Mouse (Mus musculus): ENCODE results near the gene Hsp90ab1.

Hsp90ab1 gene

GRCm38 (mm10) chr17:45544873-45545277 is 28.2 kb downstream of the Hsp90ab1 start:
- in situ Hi-C loops (cut with MboI, MseI): no loop called here

- in situ Hi-C loops (cut with MboI, MseI): no loop called here
These were observed 28.8 kb downstream of the Hsp90ab1 start for GRCm38 (mm10) chr17:45544001-45544872.

- in situ Hi-C loops (cut with MboI, MseI): no loop called here
These were observed 30.0 kb downstream of the Hsp90ab1 start for GRCm38 (mm10) chr17:45543115-45543514.

- in situ Hi-C loops (cut with MboI, MseI): no loop called here
These were observed 30.4 kb downstream of the Hsp90ab1 start for GRCm38 (mm10) chr17:45542705-45543104.

- in situ Hi-C loops (cut with MboI, MseI): no loop called here
These were observed 30.9 kb downstream of the Hsp90ab1 start for GRCm38 (mm10) chr17:45542129-45542528.

- in situ Hi-C loops (cut with MboI, MseI): no loop called here
These were observed 33.4 kb downstream of the Hsp90ab1 start for GRCm38 (mm10) chr17:45539664-45540063.

GRCm38 (mm10) chr17:45538394-45538793 is 34.7 kb downstream of the Hsp90ab1 start:
- in situ Hi-C loops (cut with MboI, MseI): no loop called here

GRCm38 (mm10) chr17:45536264-45536663 is 36.8 kb downstream of the Hsp90ab1 start:
- in situ Hi-C loops (cut with MboI, MseI): no loop called here

GRCm38 (mm10) chr17:45532896-45533295 is 40.2 kb downstream of the Hsp90ab1 start:
- in situ Hi-C loops (cut with MboI, MseI): no loop called here

GRCm38 (mm10) chr17:45530346-45530782 is 42.7 kb downstream of the Hsp90ab1 start:
- in situ Hi-C loops (cut with MboI, MseI): no loop called here

GRCm38 (mm10) chr17:45526571-45526970 is 46.5 kb downstream of the Hsp90ab1 start:
- in situ Hi-C loops (cut with MboI, MseI): no loop called here

- in situ Hi-C loops (cut with MboI, MseI): no loop called here
These were observed 48.1 kb downstream of the Hsp90ab1 start for GRCm38 (mm10) chr17:45524961-45525360.

- in situ Hi-C loops (cut with MboI, MseI): no loop called here
These were observed 49.8 kb downstream of the Hsp90ab1 start, which contains the start of gene Tcte1 for GRCm38 (mm10) chr17:45523263-45523662. Gene Tcte1 (plus strand): TSS chr17:45523434.

GRCm38 (mm10) chr17:45520136-45520535 is 52.9 kb downstream of the Hsp90ab1 start:
- in situ Hi-C loops (cut with MboI, MseI): no loop called here

GRCm38 (mm10) chr17:45518766-45519475 is 54.1 kb downstream of the Hsp90ab1 start:
- in situ Hi-C loops (cut with MboI, MseI): no loop called here
